Mouse (Mus musculus): ENCODE results near the gene Crim1. TPM values are rescaled to one million over a fixed set of nuclear protein-coding genes. Genes with fewer than 3 reads are reported as not detected.

Gene Crim1
- polyA plus RNA-seq, 1 experiment, result 1.7 TPM

GRCm38 (mm10) chr17:78373174-78373573 lies 173.1 kb downstream of the Crim1 start:
- Histone ChIP-seq H3K4me3 (replicated peaks; ENCODE audit: control insufficient read depth, low read depth, low read length) (no peak overlapping the region), H3K27ac (ENCODE audit: control insufficient read depth, insufficient read depth, low read depth, low read length, poor library complexity) (peak overlapping the region; percentile 24; the same call in 1 of the 2 replicates), H3K4me1 (ENCODE audit: control insufficient read depth, insufficient read depth, low read length) (peaks cover 2% of the 10 kb centered on the region; the same call in 1 of the 2 replicates)
- TF ChIP-seq POLR2A (IDR thresholded peaks at IDR 0.05; ENCODE audit: borderline replicate concordance, control insufficient read depth, low read depth, low read length), result no peak
- no peak for TF ChIP-seq CTCF (IDR thresholded peaks at IDR 0.05; ENCODE audit: control insufficient read depth, insufficient read depth, low read length)
- 66% methylated on average over 6 of the region's 6 CpGs for WGBS

GRCm38 (mm10) chr17:78373849-78374248 lies 173.8 kb downstream of the Crim1 start:
- WGBS, result 76% methylated on average over 8 of the region's 8 CpGs
- no peak overlapping the region for H3K27ac ChIP-seq (ENCODE audit: control insufficient read depth, insufficient read depth, low read depth, low read length, poor library complexity)

GRCm38 (mm10) chr17:78374756-78375155 lies 174.7 kb downstream of the Crim1 start:
- peaks cover 2% of the 10 kb centered on the region; the same call in 1 of the 2 replicates for H3K4me1 ChIP-seq (ENCODE audit: control insufficient read depth, insufficient read depth, low read length)
- no peak overlapping the region for H3K4me3 ChIP-seq (replicated peaks; ENCODE audit: control insufficient read depth, low read depth, low read length)
- 87% methylated on average over 10 of the region's 10 CpGs for WGBS
- TF ChIP-seq CTCF (IDR thresholded peaks at IDR 0.05; ENCODE audit: control insufficient read depth, insufficient read depth, low read length) (no peak), POLR2A (IDR thresholded peaks at IDR 0.05; ENCODE audit: borderline replicate concordance, control insufficient read depth, low read depth, low read length) (no peak)
- H3K27ac ChIP-seq (ENCODE audit: control insufficient read depth, insufficient read depth, low read depth, low read length, poor library complexity), result no peak overlapping the region

More at GRCm38 (mm10) chr17:78373849-78374248, 173.8 kb downstream of the Crim1 start:
- H3K4me1 ChIP-seq (ENCODE audit: control insufficient read depth, insufficient read depth, low read length), result peaks cover 2% of the 10 kb centered on the region; the same call in 1 of the 2 replicates
- TF ChIP-seq POLR2A (IDR thresholded peaks at IDR 0.05; ENCODE audit: borderline replicate concordance, control insufficient read depth, low read depth, low read length) (no peak), CTCF (IDR thresholded peaks at IDR 0.05; ENCODE audit: control insufficient read depth, insufficient read depth, low read length) (no peak)
- no peak overlapping the region for H3K4me3 ChIP-seq (replicated peaks; ENCODE audit: control insufficient read depth, low read depth, low read length)

GRCm38 (mm10) chr17:78376587-78376986 lies 176.5 kb downstream of the Crim1 start:
- 83% methylated on average over 8 of the region's 8 CpGs for WGBS
- TF ChIP-seq POLR2A (IDR thresholded peaks at IDR 0.05; ENCODE audit: borderline replicate concordance, control insufficient read depth, low read depth, low read length), result no peak
- no peak for TF ChIP-seq CTCF (IDR thresholded peaks at IDR 0.05; ENCODE audit: control insufficient read depth, insufficient read depth, low read length)
- peaks cover 2% of the 10 kb centered on the region; the same call in 1 of the 2 replicates for H3K4me1 ChIP-seq (ENCODE audit: control insufficient read depth, insufficient read depth, low read length)
- H3K27ac ChIP-seq (ENCODE audit: control insufficient read depth, insufficient read depth, low read depth, low read length, poor library complexity), result no peak overlapping the region
- no peak overlapping the region for H3K4me3 ChIP-seq (replicated peaks; ENCODE audit: control insufficient read depth, low read depth, low read length)

GRCm38 (mm10) chr17:78379079-78379729 lies 179.2 kb downstream of the Crim1 start:
- Histone ChIP-seq H3K4me1 (ENCODE audit: control insufficient read depth, insufficient read depth, low read length) (no peaks in the 10 kb centered on the region), H3K4me3 (replicated peaks; ENCODE audit: control insufficient read depth, low read depth, low read length) (no peak overlapping the region), H3K27ac (ENCODE audit: control insufficient read depth, insufficient read depth, low read depth, low read length, poor library complexity) (no peak overlapping the region)
- no peak for TF ChIP-seq CTCF (IDR thresholded peaks at IDR 0.05; ENCODE audit: control insufficient read depth, insufficient read depth, low read length)
- TF ChIP-seq POLR2A (IDR thresholded peaks at IDR 0.05; ENCODE audit: borderline replicate concordance, control insufficient read depth, low read depth, low read length), result no peak
- WGBS, result 79% methylated on average over 8 of the region's 8 CpGs

- WGBS, result 91% methylated on average over 11 of the region's 11 CpGs
- Histone ChIP-seq H3K4me3 (replicated peaks; ENCODE audit: control insufficient read depth, low read depth, low read length) (no peak overlapping the region), H3K4me1 (ENCODE audit: control insufficient read depth, insufficient read depth, low read length) (no peaks in the 10 kb centered on the region), H3K27ac (ENCODE audit: control insufficient read depth, insufficient read depth, low read depth, low read length, poor library complexity) (no peak overlapping the region)
- TF ChIP-seq POLR2A (IDR thresholded peaks at IDR 0.05; ENCODE audit: borderline replicate concordance, control insufficient read depth, low read depth, low read length) (no peak), CTCF (IDR thresholded peaks at IDR 0.05; ENCODE audit: control insufficient read depth, insufficient read depth, low read length) (no peak)
These were observed 179.7 kb downstream of the Crim1 start for GRCm38 (mm10) chr17:78379730-78380245.

GRCm38 (mm10) chr17:78382321-78382720 lies 182.3 kb downstream of the Crim1 start:
- H3K27ac ChIP-seq (ENCODE audit: control insufficient read depth, insufficient read depth, low read depth, low read length, poor library complexity), result no peak overlapping the region
- WGBS, result 91% methylated on average over 3 of the region's 3 CpGs

GRCm38 (mm10) chr17:78387665-78388064 lies 187.6 kb downstream of the Crim1 start:
- Histone ChIP-seq H3K4me1 (ENCODE audit: control insufficient read depth, insufficient read depth, low read length) (no peaks in the 10 kb centered on the region), H3K27ac (ENCODE audit: control insufficient read depth, insufficient read depth, low read depth, low read length, poor library complexity) (no peak overlapping the region), H3K4me3 (replicated peaks; ENCODE audit: control insufficient read depth, low read depth, low read length) (no peak overlapping the region)
- 79% methylated on average over 9 of the region's 9 CpGs for WGBS
- TF ChIP-seq CTCF (IDR thresholded peaks at IDR 0.05; ENCODE audit: control insufficient read depth, insufficient read depth, low read length), result no peak
- TF ChIP-seq POLR2A (IDR thresholded peaks at IDR 0.05; ENCODE audit: borderline replicate concordance, control insufficient read depth, low read depth, low read length), result no peak

More at GRCm38 (mm10) chr17:78382321-78382720, 182.3 kb downstream of the Crim1 start:
- no peak overlapping the region for H3K4me3 ChIP-seq (replicated peaks; ENCODE audit: control insufficient read depth, low read depth, low read length)
- TF ChIP-seq CTCF (IDR thresholded peaks at IDR 0.05; ENCODE audit: control insufficient read depth, insufficient read depth, low read length) (no peak), POLR2A (IDR thresholded peaks at IDR 0.05; ENCODE audit: borderline replicate concordance, control insufficient read depth, low read depth, low read length) (no peak)
- H3K4me1 ChIP-seq (ENCODE audit: control insufficient read depth, insufficient read depth, low read length), result no peaks in the 10 kb centered on the region
